Mouse (Mus musculus): ENCODE measurements at regions not wholly inside any gene's neighbourhood (a gene's known extent, or its start where the extent isn't known, plus 50 kb on each side); places are given as distances from the start of the nearest gene placed in this dataset.
"Not testable (repeated sequence)": the region's sequence is repeated elsewhere in the genome, so short reads cannot be mapped to it uniquely, and the experiment has no call there.

- DNase-seq, result no peak
These were observed 133.5 kb upstream of the Tbl1xr1 start for GRCm38 (mm10) chr3:21942912-21943311.

DNA sequence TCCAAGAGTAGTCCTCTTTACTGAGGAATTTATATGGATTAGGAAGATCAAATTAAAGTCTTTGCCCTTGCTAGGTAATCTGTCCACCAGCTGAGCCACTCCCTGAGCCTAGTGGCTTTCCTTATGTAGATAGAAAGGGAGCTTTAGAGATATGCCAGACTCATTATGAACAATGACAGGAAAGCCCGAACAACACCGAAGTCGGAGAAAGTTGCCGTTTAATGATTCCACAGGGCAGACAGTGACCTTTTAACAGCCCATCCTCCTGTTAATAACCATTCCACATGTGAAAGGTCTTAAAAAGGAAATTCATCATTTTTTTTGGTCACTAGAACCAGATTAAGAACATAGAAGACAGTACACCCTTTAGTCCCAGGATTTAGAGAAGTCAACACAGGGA, 130.7 kb upstream of the Tbl1xr1 start:
- no peak for DNase-seq

GRCm38 (mm10) chr3:21947320-21948073, 129.0 kb upstream of the Tbl1xr1 start:
- DNase-seq, result no peak

DNA sequence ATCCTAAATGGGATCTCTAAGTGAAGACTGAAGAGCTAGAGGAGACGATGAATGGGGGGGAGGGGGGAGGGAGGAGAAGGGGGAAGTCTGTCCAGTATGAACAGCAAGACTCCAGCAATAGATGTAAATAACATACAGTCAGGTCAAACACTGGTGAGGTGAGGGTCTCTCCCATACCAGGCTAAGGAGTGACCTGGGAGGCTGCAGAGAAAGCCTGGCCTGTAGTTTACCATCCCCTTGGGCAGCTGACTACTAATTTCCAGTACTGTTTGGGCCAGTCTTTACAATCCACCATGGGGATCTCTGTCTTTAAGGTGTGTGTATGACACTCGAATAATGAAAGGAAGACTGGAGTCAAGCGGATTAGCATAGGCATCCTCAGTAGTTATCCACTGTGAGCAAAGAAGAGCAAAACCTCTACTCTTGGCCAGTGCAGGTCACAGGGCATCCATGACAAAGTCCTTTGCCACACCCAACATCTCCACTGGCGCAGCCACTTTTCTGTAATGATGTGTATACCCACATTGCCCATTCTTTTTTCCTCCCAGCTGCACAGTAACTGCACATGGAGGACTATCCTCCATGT, 128.3 kb upstream of the Tbl1xr1 start:
- DNase-seq, result no peak

DNA sequence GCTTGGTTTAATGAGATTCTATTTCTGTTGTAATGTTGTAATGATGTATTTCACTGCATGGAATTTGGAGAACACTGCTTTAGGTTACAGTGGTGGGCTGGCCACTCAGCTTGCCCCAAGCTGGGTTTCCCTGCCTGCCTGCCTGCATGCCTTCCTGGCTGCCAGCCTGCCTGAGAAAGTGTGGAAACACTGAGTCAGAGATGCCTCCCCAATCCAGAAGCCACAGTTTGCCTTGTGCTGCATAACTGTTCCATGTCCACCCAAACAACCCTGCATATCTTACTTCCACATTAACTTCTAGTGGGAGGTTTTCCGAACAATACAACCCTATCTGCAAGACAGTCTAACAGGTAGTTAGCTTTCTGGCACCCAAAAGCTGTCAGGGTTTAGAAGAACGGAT, 127.0 kb upstream of the Tbl1xr1 start:
- no peak for DNase-seq

GRCm38 (mm10) chr3:21950571-21950970, 125.9 kb upstream of the Tbl1xr1 start:
- DNase-seq, result no peak

- no peak for DNase-seq
These were observed 124.8 kb upstream of the Tbl1xr1 start for GRCm38 (mm10) chr3:21951446-21952285.

DNA sequence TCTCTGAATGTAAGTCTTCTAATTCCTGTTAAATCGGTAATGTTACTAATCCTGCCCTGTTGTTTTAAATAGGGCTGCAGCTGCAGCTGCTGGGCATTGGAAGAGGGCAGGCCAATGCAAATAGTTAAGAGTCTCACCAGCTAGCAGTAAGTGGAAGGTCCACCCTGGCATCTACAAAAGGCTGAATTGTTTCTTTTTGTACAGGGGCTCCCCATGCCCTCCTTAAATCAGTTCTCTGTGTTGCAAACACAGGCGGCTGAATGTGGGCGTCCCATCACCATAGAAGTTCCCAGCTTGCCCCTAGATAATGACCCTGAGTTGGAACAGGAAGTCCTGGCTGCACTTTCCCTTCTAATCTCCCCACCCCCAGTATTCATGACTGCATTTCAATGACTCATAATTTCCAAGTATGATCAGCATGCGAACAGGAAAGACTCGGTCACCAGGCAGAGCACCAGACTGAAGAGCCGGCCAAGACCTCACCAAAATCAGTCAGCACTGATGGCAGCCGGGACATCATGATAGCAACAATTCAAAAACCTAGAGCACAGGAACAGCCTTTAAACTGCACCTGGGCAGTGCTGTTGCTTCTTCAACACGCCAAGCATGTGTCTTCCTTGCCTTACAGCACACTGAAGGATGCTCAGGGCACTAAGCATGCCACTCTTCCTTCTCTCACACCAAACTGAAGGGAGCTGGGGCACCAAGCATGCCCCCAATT, 123.6 kb upstream of the Tbl1xr1 start:
- DNase-seq, result peak; percentile 59

GRCm38 (mm10) chr3:21953416-21953810, 123.0 kb upstream of the Tbl1xr1 start:
- no peak for DNase-seq

GRCm38 (mm10) chr3:21955681-21956080, 120.8 kb upstream of the Tbl1xr1 start:
- no peak for DNase-seq

DNA sequence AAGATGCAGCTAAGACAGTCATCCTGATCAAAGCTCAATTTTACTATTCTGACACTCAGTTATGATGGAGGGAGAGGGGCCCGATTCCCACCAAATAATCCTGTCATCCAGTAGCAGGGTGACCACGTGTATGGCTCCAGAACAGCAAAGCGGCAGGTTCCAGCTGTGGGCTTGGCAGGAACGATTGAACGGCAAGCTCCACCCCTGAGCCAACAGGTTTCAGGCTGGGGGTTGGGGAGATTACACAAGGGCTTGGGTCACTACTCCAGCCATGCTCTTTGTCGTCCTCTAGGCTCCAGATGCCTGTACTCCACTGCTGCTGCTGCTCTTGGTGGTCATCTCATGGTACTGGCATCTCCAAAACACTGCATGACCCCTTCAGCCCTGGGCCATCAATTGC, 119.3 kb upstream of the Tbl1xr1 start:
- DNase-seq, result not testable (repeated sequence)

- DNase-seq, result no peak
These were observed 117.7 kb upstream of the Tbl1xr1 start for GRCm38 (mm10) chr3:21958595-21959286.

- no peak for DNase-seq
These were observed 115.4 kb upstream of the Tbl1xr1 start for GRCm38 (mm10) chr3:21961091-21961490.

DNA sequence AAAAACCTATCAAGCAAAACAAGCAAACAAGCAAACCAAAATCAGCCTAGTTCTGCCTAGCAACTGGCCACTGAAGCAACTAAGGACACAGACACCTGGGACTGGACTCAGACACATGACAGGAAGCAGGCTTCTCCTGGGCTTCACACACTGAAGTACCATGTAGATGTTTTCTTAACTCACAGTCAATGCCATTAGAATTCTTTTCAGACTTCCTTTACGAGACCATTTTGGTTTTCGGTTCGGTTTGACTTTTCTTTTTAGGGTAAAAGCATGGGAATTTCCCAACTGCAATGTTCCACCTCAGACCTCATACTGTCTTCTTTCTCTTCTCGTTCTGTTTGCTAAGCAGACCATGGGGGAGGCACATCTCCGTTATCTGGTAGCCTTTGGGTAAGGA, 114.7 kb upstream of the Tbl1xr1 start:
- DNase-seq, result no peak

DNA sequence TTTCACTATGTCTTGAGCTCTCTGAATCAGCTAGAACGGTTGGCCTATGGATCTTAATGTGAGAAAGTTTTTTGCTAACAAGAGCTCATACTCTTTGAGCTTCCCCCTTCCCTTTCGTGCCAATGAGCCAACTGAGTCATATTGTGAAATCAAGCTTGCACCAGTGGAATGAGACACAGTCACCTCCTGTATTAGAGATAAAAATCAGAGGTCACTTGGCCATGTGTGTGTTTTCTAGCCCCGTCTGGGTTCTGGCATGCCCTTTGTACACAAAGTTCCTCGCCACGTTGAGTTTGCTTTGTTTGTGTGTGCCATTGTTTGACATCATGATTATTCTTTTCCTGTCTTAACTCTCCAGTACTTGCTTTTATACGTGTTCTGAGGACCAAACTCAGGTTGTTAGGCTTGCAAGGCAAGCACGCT, 114.1 kb upstream of the Tbl1xr1 start:
- DNase-seq, result no peak

DNA sequence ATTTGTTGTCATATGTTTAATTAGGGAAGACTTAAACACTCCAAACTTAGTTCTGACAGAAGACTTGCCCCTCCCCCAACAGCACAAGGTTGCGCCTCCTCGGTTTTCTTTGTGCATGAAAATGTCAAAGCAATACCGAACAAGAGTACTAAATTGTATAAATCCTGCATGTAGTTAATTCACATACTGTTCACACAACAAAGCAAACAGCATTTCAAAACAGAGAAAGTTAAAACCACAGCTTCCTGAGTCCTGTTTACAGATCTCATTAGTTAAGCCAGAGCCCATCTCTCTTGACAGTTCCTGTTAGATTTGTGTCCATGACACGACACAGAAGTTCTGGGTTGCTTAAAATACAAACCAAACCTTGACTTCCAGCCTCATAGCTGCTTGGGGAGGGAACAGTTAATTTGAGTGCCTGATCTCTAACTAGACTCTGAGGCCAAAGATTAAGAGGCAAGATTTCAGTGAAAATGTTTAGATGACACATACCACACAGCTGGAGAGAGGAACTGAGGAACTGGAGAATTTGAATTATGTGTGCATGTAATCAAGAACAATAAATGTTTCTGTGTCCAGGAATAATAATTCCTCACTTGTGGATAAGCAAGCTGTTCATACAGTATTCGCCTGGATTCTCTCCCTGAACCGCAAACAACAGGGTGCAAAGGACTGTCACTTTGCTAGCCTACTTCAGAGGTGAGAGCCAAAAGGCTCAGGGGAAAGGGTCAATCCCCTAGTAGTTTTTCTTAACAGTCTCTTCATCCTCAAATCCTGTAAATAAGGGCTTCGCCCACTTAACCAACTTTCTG, 113.3 kb upstream of the Tbl1xr1 start:
- peak; percentile 62 for DNase-seq

DNA sequence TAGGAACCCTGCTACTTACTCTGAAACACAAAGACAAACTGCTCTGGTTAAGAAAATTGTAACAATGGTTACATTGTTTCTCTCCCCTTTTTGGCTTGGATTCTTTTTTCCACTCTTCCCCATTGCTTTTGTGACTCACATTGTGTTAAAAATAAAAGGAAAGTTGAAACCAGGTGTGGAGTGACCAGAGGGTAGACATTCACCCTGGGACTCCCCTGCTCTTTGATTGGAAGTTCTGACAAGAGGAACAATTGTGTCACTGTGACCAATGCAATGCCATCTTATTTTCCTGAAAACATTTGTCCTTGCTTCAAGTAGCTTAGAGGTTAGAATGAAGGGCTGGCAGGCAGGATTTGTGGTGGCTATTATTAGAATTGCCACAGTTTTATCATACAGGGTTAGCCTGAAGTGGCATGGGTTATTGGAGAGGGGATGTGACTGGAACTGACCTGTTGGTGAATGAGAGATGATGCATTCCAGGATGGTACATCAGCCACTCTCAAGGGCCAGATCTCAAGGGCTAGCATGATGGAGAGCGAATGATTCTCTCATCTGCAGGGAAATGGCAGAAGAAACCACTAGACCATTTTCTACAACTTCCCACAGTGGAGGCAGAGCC, 112.6 kb upstream of the Tbl1xr1 start:
- no peak for DNase-seq

GRCm38 (mm10) chr3:21964438-21964837, 112.0 kb upstream of the Tbl1xr1 start:
- no peak for DNase-seq

DNA sequence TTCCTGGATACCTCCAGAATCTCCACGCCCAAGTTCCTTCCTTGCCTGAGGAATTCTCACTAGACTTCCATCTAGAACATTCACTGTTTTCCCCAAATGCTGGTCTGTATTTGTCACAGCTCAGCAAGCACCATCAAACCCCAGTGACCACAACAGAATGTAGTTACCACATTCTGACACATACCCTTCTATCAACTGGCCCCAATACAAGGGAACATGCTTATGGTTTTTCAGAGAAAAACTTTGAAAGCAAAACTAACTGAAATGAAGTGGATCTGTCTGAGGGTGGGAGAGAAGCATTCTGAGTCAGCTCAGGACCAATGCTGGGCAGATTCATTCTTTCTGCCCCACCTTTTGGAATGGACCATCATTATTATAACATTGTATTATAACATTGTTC, 110.9 kb upstream of the Tbl1xr1 start:
- DNase-seq, result no peak

DNA sequence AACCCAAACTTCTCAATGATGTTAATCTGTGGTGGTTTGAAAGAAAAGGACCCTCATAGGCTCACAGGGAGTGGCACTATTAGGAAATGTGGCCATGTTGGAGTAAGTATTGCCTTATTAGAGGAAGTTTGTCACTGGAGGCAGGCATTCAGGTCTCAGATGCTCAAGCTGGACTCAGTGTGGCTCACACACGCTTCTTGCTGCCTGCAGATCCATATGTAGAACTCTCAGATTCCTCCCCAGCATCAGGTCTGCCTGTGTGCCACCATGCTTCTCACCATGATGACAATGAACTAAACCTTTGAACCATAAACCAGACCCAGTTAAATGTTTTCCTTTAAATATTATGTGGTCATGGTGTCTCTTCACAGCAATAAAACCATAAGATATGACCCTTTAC, 104.7 kb upstream of the Tbl1xr1 start:
- no peak for DNase-seq

- DNase-seq, result no peak
These were observed 103.3 kb upstream of the Tbl1xr1 start for GRCm38 (mm10) chr3:21973153-21973552.
